Mouse (Mus musculus) hindlimb bud, embryonic 11.5 days (tissue): ENCODE measurements at regions not wholly inside any gene's neighbourhood (a gene's known extent, or its start where the extent isn't known, plus 50 kb on each side); places are given as distances from the start of the nearest gene placed in this dataset.

Experiments used
- DNase-seq: peaks from one replicate; pipeline ENCODE4 v3.0.0-alpha.2; 2012; ENCODE audit warnings: low read depth, low spot score; ENCODE audit errors: extremely low spot score

GRCm38 (mm10) chr10:50241645-50242044 lies 350.8 kb upstream of the Ascc3 start:
- no peak for DNase-seq

GRCm38 (mm10) chr10:50203587-50203986 lies 388.9 kb upstream of the Ascc3 start:
- DNase-seq = peak; percentile 58

GRCm38 (mm10) chr10:50201691-50202090 lies 390.8 kb upstream of the Ascc3 start:
- DNase-seq = no peak

GRCm38 (mm10) chr10:50199857-50200256 lies 392.6 kb upstream of the Ascc3 start:
- DNase-seq = no peak

GRCm38 (mm10) chr10:50197897-50198538 lies 394.5 kb upstream of the Ascc3 start:
- no peak for DNase-seq

GRCm38 (mm10) chr10:50190276-50190675 lies 401.7 kb upstream of the Grik2 start:
- no peak for DNase-seq

- DNase-seq = no peak
These were observed 380.6 kb upstream of the Grik2 start for GRCm38 (mm10) chr10:50169116-50169515.

GRCm38 (mm10) chr10:50138351-50138750 lies 349.8 kb upstream of the Grik2 start:
- no peak for DNase-seq

- no peak for DNase-seq
These were observed 349.2 kb upstream of the Grik2 start for GRCm38 (mm10) chr10:50137783-50138182.

- no peak for DNase-seq
These were observed 347.6 kb upstream of the Grik2 start for GRCm38 (mm10) chr10:50136165-50136564.

GRCm38 (mm10) chr10:50135499-50135898 lies 346.9 kb upstream of the Grik2 start:
- no peak for DNase-seq
